Mouse (Mus musculus) 416B (cell line): ENCODE measurements around the gene B3gntl1.
A peak's percentile ranks its signal among the peaks of the same experiment; 100 is the strongest.

Experiments
- DNase-seq: peaks from one replicate; pipeline ENCODE4 v3.0.0; 2011; ENCODE audit warnings: low read depth

B3gntl1 gene

DNA sequence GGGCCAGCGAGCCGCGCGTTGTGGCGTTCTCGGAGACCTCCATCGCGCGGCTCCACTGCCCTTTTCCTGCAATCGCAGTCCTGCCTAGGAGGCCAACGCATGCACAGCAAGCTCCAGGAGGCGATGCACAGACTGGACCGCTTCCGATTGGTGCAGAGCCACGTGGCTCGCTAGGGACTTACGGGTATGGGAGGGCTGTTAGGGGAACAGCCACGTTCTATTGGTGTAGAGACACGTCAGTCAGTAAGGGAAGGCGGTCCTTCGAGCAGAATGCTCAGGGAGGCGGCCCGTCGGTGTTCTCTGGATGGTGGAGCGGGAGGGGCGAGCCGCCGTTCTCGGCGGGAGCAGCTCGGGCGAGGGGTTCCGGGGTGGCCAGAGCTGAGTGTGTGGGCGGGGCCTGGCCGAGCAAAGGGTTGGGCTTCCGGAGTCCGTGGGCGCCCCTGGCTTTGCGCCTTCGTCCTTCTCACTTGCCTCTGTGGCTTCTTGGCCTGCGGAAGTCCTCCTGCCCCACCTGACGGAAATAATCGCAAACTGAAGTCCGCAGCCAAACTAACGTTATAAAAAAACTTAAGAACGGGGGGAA, at the start of gene B3gntl1:
B3gntl1 (minus strand) TSS at position 164 of the 583 bp plus-strand sequence.
- DNase-seq: peak; percentile 100

DNA sequence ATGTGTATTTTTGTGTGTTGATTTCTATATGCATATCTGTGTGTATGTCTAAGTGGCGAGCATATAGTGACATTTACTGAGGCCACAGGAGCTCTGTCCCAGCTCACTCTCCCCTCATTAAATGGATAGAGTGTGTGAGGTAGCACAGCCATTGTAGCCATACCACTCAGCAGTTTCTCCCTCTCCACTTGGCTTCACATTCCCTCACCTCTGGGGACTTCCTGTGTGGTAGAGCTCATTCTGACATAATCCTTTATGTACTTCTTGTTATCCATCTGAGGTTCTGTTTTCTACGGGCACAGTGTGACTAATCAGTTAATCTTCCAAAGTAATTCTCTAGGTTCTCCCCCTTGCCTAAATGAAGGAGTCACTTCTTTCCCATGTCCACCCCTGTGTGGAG, 49.5 kb upstream of the B3gntl1 start:
- DNase-seq: no peak

DNA sequence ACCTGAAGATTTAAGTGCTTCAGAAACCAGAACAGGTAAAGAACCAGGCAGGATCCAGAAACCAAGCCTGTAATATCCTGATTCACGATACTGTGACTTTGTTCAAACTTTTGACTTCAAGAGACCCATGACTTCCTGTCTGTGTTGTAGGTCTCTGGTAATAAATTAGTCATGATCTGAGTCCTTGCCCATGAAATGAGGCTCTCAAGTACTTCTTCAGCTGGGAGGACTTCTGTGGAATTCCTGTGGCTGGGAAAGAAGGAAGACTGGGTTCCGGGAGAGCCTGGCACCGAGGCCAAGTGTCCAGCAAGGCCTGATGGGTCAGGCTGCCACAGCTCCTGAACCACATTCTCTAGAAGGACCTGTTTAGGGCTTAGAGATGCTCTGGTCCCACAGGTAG, 47.8 kb upstream of the B3gntl1 start:
- no peak for DNase-seq

DNA sequence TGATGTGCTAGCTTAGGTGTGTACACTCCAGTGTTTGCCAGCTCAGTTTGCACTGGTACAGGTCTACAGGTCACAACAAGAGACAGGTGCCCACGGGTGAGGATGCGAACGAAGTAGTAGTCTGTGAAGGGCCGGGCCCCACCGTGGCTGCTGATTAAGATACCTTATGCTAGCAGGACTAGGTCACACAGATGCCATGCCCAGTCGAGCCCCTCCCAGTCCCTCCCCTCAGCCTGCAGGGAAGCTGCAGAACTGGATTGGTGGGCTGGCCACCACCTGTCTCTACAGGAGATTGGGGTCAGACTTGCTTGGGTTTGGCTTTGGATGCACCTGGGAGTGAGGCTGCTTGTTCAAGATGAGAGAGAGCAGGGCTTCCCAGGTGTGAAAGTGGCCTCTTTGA, 44.8 kb upstream of the B3gntl1 start:
- no peak for DNase-seq

DNA sequence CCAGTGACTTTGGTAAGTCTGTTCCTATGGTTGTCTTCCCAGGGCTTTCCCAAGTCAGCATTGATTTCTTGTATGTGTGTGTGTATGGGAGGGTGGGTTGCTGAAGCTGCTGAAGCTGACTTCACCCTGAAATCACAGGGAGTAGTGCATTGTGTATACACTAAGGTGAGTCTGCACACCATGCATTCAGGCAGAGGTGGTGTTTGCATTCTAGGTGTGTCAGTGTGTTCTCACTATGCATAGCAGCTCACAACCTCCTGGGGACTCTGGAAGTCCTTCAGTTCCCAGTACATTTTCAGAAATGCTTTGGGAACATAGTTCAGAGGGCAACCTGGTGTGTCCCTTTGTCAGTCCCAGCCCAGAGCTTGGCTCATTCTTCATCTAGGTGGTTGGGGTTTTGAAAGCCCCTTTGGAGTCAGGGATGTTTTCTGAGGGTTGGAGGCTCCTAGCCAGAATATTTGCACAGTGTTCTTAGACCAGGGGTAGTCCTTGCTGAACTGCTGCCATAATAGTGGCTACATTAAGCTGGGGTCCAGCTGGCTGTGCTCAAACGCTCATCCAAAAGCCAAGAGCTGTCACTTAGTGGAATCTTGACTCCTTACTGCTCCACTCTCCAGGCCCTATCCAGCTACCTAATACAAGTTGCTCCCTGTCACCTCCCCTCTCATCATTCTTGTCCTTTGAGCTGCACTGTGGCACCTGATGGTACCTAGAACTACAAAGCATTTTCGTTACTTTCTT, 42.0 kb upstream of the B3gntl1 start:
- no peak for DNase-seq

DNA sequence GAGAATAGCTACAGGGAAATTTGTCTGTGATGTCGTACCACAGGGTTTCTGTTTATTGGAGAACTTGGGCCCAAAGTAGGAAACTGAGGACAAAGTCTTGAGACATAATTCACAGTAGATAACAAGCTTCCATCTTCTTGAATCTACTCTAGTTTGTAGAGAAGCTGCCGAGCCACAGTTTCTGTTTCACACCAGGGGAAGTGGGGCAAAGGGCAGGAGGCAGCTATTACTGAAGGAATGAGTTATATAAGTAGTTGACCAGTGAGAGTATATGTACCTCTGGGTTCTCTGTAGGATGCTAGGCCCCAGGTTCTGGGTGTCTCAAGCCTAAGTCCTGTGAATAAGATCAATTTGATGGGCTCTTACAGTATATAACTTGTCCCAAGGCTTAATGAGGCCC, 40.6 kb upstream of the B3gntl1 start:
- no peak for DNase-seq

DNA sequence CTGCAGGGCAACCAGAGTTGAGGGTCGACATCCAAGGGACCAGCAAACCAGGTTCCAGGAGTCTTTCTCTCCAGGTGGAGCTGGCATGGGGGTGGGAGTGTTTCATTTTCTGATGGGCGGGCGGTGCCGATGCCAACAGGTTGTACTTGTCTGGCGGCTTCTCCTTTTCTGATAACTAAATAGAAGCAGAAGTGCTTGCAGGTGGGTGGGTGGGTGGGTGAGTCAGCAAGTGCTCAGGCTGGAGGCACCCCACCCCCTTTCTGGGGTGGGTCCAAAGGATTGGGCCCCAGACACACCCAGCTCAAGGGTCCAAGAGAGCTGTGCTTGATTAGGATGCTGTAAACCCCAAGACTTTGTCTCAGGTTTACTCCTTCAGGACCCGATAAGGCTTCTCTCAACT, 40.0 kb upstream of the B3gntl1 start:
- DNase-seq: no peak

DNA sequence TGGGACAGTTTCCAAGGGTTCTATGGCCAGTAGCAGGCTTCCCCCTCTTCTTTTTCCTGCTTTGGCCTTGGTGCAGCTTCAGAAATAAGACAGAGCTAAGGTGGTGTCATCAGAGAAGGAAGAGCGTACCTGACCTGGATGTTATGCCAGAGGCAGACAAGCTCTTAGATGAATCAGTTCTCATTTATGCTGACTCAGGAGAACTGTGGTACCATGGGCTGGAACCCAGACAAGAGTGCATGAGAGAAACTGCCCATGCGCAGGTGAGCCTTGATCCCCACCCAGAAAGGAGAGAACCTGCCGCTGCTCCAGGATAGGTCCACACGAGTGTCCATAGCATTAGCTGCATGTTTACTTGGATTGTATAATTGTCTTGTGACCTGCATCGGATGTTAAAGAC, 37.3 kb upstream of the B3gntl1 start:
- DNase-seq: no peak

DNA sequence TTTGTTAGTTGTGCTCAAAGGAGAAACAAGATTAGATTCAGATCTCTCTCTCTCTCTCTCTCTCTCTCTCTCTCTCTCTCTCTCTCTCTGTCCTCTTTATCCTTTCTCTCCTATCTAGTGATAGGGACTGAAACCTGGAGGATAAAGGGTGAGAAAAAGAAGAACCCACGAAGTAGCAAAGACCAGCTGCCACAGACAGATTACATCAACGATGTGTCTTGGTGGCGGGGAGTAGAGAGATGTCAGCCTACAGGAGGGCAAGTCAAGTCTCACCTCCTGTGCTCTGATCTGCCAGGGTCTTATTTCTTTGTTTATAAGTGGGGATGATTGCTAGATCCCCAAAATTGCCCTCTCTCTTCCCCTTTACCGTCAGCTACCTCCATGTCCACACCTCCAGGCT, 36.3 kb upstream of the B3gntl1 start:
- no peak for DNase-seq

DNA sequence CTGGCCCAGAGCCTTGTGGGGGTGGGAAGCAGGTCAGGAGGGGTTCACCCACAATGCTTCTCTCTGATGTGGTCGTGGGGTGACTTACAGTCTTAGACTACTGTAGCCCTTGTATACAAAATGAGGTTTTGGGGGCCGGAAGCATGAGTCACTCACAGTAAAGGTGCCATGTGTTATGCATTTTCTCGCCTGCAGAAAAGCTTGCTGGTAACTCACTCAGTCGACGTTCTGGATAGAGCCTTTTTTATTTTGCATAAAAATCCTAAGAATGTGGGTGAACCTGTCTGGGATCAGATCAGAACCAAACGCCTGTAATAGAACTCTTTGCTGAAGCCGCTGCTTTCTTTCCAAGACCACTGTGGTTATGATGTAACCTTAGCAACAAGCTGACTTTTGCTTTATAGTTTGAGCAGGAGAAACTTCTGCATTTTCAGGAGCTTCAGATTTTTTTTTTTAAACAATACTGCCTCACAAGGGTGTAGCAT, 33.6 kb upstream of the B3gntl1 start:
- DNase-seq: peak; percentile 91

DNA sequence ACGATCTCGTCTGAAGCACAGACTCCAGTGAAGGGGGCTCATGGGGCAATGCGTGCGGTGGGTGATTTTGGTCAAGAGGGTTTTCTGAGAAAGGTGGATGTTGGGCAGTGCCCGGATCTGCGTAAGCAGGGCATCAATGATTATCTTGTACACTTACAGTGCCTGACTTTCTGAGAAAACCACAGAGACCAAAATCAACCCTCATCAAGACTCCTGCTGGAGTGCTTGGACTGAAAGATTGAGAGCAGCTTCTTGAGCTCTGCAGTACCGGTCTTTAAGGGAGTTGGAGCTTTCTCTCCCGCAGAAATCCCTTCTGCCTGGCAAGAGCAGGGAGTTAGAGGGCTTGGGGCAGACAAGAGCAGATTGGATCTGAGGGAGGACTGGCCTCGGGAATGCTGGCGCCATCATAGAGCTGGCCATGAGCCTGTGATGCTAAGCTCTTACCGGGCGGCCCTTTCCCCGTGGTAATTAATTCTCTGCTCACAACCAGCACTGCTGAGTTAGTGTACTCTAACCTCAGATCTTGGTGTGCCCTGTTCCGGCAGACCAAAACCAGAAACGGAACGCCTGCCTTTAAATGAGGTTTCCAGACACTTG, 30.8 kb upstream of the B3gntl1 start:
- DNase-seq: no peak

DNA sequence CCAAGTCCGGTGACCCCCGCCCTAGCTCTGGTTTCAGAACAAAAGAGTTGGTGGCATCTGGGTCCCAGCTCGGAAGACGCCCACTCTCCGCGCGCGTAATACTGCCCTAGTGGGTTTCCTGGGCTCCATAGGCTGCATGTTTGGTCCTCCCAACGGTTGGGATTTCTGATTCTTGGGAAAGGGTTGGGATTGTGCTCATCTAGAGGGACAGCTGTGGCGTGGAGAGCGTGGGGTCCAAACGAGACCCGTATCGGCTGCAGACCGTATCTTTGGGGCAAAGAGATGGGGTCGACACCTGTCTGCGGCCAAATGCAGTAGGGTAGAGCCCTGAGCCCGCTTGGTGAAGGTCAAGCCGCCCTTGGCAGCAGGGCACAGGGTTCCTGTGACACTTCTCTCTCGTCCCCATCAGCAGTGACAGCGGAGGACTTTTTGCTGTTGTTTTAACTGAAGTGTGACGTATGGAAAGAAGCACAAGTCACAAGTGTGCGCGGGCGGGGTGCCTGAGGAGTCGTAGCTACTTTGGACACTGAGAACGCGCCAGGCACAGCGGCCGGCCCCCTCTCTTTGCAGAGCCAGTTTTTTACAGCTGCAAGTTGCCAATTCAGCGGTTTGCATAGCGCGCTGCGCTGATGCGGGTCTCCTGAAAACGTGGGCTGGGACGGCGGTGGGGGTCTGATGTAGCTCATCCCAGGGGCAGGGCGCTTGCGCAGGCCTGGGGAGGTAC, 30.1 kb upstream of the B3gntl1 start:
- DNase-seq: no peak

DNA sequence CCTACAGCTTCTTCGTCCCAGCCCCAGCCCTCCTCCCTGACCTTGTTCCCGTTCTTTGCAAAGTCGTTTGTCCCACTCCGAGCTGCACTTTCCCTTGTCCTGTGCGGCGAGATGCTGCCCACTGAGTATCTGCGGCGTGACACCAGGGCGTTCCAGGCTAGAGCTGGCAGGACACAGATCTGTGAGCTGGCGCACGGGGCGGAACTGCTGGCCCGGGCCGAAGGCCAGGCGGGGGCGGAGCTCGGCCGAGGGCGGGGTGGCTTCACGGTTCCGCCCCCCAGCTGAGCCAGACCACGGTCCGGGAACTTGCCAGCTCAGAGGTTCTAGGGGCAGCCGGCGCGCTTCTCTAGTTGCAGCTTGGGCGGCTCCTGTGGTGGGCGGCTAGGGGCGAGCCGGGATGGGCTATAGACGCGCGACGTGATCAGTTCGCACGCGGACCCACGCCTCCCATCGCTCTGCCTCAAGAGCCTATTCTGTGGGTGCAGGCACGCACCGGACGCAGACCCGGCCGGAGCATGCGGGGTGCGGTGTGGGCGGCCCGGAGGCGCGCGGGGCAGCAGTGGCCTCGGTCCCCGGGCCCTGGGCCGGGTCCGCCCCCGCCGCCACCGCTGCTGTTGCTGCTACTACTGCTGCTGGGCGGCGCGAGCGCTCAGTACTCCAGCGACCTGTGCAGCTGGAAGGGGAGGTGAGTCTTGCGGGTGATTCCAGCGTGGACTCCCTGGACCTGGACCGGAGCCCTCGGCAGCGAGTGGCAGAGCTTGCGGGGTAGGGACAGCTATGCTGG, 29.4 kb upstream of the B3gntl1 start:
- DNase-seq: peak; percentile 90

DNA sequence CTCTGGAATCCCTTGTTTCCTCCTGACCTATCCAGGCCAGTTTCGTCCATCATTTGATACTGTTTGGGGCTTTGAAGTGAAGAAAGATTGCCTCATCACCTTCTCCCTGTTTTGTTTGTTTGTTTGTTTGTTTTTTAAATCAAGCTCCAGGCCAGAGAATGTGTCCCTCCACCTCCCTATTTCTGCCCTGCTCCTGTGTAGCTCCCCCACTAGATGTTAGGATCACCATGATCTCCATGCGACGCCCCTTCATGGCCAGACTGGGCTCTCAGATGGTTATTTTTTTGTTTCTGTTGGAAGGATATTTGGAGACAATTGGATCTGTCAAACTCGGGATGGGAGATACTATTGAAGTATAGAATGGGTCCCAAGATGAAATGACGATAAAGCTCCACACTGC, 28.3 kb upstream of the B3gntl1 start, which contains the start of gene Metrnl:
Metrnl (plus strand) TSS at position 301 of the 400 bp plus-strand sequence.
- DNase-seq: no peak

DNA sequence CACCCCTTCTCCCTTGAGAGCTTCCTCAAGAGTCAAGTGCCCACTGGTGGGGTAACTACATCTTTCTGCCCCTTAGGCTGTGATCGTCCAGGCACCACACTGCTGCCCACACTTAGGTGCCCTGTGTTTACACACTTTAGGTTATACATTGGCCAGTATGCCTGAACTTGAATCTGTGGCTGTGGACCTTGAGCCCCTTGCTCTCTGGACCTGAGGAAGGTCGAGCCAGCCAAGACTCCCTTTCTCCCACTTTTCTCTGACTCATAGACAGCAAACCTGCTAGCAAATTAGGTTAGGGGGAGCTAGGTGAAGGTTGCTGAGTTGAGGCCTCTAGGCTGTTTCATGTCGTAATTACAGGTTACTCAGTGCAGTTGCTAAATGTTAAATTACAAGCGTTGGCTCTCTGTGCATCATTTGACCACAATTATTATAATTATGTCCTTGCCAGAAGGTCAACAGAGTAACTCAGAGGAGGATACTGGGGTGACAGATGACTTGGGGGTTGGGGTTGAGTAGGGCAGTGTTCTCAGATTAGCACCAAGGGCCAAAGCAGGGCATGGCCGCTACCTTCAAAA, 25.5 kb upstream of the B3gntl1 start:
- no peak for DNase-seq

DNA sequence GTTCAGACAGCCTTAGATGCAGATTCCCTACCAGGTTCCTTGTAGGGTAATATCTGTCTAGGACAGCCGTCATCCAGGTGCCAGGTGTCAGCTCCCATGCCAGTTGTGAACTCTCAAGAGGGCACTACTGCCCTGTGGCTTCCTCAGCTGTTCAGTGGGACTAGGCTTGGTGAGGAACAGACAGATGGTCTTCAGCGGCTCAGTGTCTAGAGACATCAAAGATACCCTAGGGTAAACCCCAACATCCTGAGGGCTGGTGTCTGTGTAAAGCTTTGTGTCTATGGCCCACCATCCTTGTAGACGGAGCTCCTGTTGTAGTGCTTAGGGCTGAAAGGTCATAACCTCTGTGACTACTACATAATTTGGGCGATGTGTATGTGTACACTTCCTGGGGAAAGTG, 24.3 kb upstream of the B3gntl1 start:
- no peak for DNase-seq

DNA sequence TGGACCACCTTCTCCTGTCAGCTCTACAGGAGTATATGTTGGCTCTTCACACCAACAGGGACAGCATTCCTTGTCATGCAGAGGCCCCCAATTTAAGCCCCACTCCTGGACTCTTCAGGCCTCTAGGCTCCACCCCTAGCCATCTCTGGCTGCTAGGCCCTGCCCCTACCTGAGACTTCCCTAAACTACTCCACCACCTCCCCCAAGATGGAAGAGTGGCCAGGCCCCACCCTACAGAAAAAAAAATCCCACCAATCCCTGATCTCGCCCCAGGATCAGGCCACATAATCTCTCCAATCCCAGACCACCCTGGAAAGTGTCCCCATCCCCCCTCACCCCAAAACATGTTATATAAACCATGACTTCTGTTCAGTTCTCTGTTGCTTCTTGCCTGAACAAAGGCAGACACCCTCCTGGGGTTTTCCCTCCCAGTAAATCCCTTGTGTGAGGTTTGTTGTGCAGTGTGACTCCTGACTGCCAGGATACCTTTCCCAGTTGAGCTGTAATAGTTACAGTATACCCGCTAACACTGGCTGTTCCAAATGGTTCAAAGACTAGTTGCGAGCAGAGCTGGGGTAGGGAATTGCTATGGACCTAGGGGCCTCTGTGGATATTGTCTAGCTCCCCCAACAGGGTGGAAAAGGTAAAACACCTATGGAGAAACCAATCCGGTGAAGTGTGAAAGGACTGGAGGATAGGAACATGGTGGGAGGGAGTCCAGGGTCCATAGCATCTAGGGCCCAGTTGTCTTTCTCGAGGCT, 22.5 kb upstream of the B3gntl1 start:
- no peak for DNase-seq

DNA sequence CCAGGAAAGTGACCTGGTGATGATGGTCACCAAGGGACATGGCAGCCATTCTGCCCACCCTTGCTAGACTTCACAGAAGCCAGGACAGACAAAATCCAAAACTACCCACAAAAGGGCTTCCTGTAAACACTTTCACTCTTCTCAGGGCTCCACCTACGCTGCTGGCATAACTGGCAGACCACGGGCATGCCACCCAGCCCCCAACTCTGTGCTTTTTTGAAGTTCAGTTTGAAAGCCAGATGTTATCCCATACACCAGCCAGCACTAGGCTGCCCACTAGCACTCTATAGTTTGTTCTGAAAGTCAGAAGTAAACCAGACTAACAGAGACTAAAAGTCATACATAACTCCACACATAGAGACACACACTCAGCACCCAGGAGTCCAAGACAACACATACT, 15.1 kb upstream of the B3gntl1 start:
- DNase-seq: no peak

DNA sequence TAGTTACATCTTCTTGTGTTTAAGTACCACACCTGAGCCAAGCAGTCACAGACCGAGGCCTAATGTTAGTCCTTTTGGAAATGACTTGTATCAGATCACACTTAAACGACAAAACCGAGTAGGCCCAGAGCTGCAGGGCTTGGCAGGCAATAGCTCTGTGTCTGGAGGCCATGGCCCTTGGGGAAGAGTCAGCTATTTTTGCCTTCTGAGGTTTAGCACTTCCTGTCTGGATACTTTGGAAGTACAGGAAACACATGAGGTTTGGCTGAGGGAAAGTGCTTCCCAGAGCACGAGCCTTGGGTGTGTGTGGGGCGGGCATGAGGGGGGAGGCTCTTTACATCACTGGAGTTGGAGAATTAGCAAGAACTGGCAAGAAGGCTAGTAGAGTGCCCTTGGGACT, 13.7 kb upstream of the B3gntl1 start:
- no peak for DNase-seq

DNA sequence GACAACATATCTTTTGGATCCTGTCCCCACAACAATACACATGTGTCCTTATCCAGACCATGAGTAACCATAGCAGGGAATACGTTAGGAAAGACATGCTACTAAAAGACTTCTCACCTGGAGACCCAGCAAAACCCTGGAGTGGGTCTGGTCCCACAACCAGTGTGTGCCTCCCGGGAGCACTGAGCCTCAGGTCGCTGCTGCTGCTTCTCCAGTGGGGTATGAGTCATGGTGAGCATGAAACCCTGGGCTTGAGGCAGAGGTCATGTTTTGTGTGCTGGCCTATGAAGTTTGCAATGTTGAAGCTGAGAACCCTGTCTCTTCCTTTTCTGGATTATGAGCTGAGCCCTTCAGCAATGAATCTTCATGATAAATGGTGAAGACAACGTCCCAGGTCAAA, 13.1 kb upstream of the B3gntl1 start:
- DNase-seq: no peak

DNA sequence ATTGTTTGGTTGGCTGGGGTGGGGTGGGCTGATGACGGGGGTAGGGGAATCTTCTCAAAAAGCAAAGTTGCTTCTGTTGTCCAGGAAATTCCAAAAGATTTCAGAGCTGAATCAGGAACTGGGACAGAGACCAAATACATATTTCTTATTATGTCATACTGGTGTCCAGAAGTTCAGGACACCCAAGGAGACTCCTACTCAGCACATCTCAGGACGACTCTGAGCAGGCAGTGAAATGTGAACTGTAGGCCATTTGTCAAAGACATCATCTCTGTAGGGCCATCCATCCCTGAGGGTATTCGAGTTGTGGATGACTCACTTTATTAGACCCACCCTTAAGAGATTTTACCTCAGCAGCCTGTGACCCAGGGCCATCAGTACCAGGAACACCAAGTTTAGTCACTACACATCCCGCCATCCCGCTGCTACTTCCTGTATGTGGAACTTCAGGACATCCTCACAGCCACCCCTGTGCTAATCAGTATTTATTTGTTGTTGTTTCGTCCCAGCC, 12.6 kb upstream of the B3gntl1 start:
- no peak for DNase-seq
